In genomic region chr7:13034148-13034977, GRCm38 (mm10) we compare ENCODE assay signal across 7 mouse cellular contexts. TPM values are rescaled to one million over a fixed set of nuclear protein-coding genes. Genes with fewer than 3 reads are reported as not detected.
DNase-seq lines count a peak whose midpoint lies in the region; ATAC-seq lines count a peak whose summit lies in the region.

TSS of gene Chmp2a (minus strand) at chr7:13034807.

- H3K36me3 ChIP-seq in embryonic facial prominence, embryonic 11.5 days (replicated peaks; ENCODE audit: control insufficient read depth, insufficient read depth, low read depth, low read length): peaks cover 23% of the 10 kb centered on the region
- peaks cover 36% of the 10 kb centered on the region for H3K36me3 ChIP-seq in limb, embryonic 11.5 days (ENCODE audit: control insufficient read depth, insufficient read depth, low read length)
- H3K36me3 ChIP-seq in midbrain, embryonic 14.5 days (ENCODE audit: control insufficient read depth, insufficient read depth, low read length): peaks cover 58% of the 10 kb centered on the region

- peak within 1 kb of the TSS; percentile 75 for H3K4me2 ChIP-seq in embryonic facial prominence, embryonic 11.5 days (ENCODE audit: low read depth, low read length)
- H3K4me2 ChIP-seq in limb, embryonic 11.5 days (ENCODE audit: low read depth, severe bottlenecking): peak within 1 kb of the TSS; percentile 77
- H3K4me2 ChIP-seq in midbrain, embryonic 14.5 days (ENCODE audit: low read length): peak within 1 kb of the TSS; percentile 93

- no peaks in the 10 kb centered on the region for H3K27me3 ChIP-seq in embryonic facial prominence, embryonic 11.5 days (ENCODE audit: control insufficient read depth, insufficient read depth, low read length)
- no peaks in the 10 kb centered on the region for H3K27me3 ChIP-seq in limb, embryonic 11.5 days (ENCODE audit: control insufficient read depth, insufficient read depth, low read length)
- no peaks in the 10 kb centered on the region for H3K27me3 ChIP-seq in midbrain, embryonic 14.5 days (ENCODE audit: control insufficient read depth, insufficient read depth, low read length)

- ATAC-seq in embryonic facial prominence, embryonic 11.5 days (replicated peaks; ENCODE audit: insufficient number of reproducible peaks, low FRiP score, low TSS enrichment, low read depth): peak; percentile 74
- ATAC-seq in limb, embryonic 11.5 days (ENCODE audit: insufficient number of reproducible peaks, low FRiP score, low TSS enrichment, low read depth): peak; percentile 84
- peak; percentile 83 for ATAC-seq in midbrain, embryonic 14.5 days (ENCODE audit: low FRiP score, low TSS enrichment)

- H3K27ac ChIP-seq in embryonic facial prominence, embryonic 11.5 days (replicated peaks; ENCODE audit: low read depth, low read length): peak within 1 kb of the TSS; percentile 78; the same call in 1 of the 2 replicates
- peak within 1 kb of the TSS; percentile 86 for H3K27ac ChIP-seq in limb, embryonic 11.5 days (replicated peaks; ENCODE audit: low read depth, low read length)
- H3K27ac ChIP-seq in midbrain, embryonic 14.5 days (replicated peaks; ENCODE audit: low read depth, low read length): peak within 1 kb of the TSS; percentile 94

- H3K4me3 ChIP-seq in embryonic facial prominence, embryonic 11.5 days (ENCODE audit: low read depth, low read length): peak within 1 kb of the TSS; percentile 58
- H3K4me3 ChIP-seq in limb, embryonic 11.5 days (ENCODE audit: low read depth, low read length): peak within 1 kb of the TSS; percentile 50
- H3K4me3 ChIP-seq in midbrain, embryonic 14.5 days (replicated peaks; ENCODE audit: low read depth, low read length): peak within 1 kb of the TSS; percentile 53

- peaks cover 3% of the 10 kb centered on the region for H3K4me1 ChIP-seq in embryonic facial prominence, embryonic 11.5 days (ENCODE audit: control insufficient read depth, insufficient read depth, low read length)
- peaks cover 12% of the 10 kb centered on the region for H3K4me1 ChIP-seq in limb, embryonic 11.5 days (ENCODE audit: control insufficient read depth, insufficient read depth, low read length)
- H3K4me1 ChIP-seq in midbrain, embryonic 14.5 days (ENCODE audit: control insufficient read depth, insufficient read depth, low read length): peaks cover 30% of the 10 kb centered on the region

- no peaks in the 10 kb centered on the region for H3K9me3 ChIP-seq in embryonic facial prominence, embryonic 11.5 days (replicated peaks; ENCODE audit: control insufficient read depth, low read length)
- H3K9me3 ChIP-seq in limb, embryonic 11.5 days (ENCODE audit: control insufficient read depth, low read length): no peaks in the 10 kb centered on the region
- no peaks in the 10 kb centered on the region for H3K9me3 ChIP-seq in midbrain, embryonic 14.5 days (ENCODE audit: control insufficient read depth, low read length)

- DNase-seq in adrenal gland, postnatal 14 days: peak; percentile 98
- DNase-seq in embryonic facial prominence, embryonic 11.5 days (ENCODE audit: low spot score): peak; percentile 97
- DNase-seq in heart, adult 11 months: peak; percentile 100
- DNase-seq in kidney, adult 18-20 months: peak; percentile 98
- peak; percentile 99 for DNase-seq in limb, embryonic 11.5 days (ENCODE audit: low spot score)
- DNase-seq in midbrain, embryonic 14.5 days: peak; percentile 99
- peak; percentile 96 to 97 for DNase-seq in spleen, adult 18-20 months

- peak within 1 kb of the TSS; percentile 78 for H3K9ac ChIP-seq in embryonic facial prominence, embryonic 11.5 days (replicated peaks; ENCODE audit: low read length)
- peak within 1 kb of the TSS; percentile 80 for H3K9ac ChIP-seq in limb, embryonic 11.5 days (ENCODE audit: low read length)
- peak within 1 kb of the TSS; percentile 79 for H3K9ac ChIP-seq in midbrain, embryonic 14.5 days (replicated peaks; ENCODE audit: low read length)

- under 1% methylated on average over 45 of the region's 45 CpGs for WGBS in embryonic facial prominence, embryonic 11.5 days
- under 1% methylated on average over 45 of the region's 45 CpGs for WGBS in limb, embryonic 11.5 days
- WGBS in midbrain, embryonic 14.5 days: under 1% methylated on average over 45 of the region's 45 CpGs

RNA-seq across cellular contexts. Expression of gene Chmp2a, which starts in this region (rescaled TPM):
- 173 and 179 TPM in 2 replicates for total RNA-seq in adrenal gland, postnatal 14 days (2021)
- polyA plus RNA-seq in embryonic facial prominence, embryonic 11.5 days (2014; fragmentation: Nextera tagmentation; extraction: Ambion mirVana): 107 and 116 TPM in 2 replicates
- polyA plus RNA-seq in limb, embryonic 11.5 days (2014; fragmentation: Nextera tagmentation; extraction: Ambion mirVana): 84.2 and 93.8 TPM in 2 replicates
- 188 and 205 TPM in 2 replicates for polyA plus RNA-seq in midbrain, embryonic 14.5 days (2014; fragmentation: Nextera tagmentation; extraction: Ambion mirVana)

Comparison
In these comparisons a context has a peak if more than half of its experiments do, and no peak if none do; other contexts are left out.
1. Peak in every context shown above with its lines: DNase-seq, ATAC-seq, H3K4me3 ChIP-seq and H3K27ac ChIP-seq.